Mouse (Mus musculus) B cell, adult 67 days (primary cell): ENCODE data around the gene Clec9a. TPM values are rescaled to one million over a fixed set of nuclear protein-coding genes. Genes with fewer than 3 reads are reported as not detected.

Experiments used
- total RNA-seq, 2 experiments: library from RNA; stranded (reverse); gene quantifications; 4 replicates each; pipeline ENCODE4 v1.2.4; 2023

The Clec9a gene
- under 1 TPM in 1 of 2 experiments, not detected in 1; 0.35 TPM for total RNA-seq

GRCm38 (mm10) chr6:129408562-129408961 lies at the start of gene Clec9a:
Gene Clec9a (plus strand): TSS chr6:129408862.

GRCm38 (mm10) chr6:129385774-129386173 lies 22.9 kb upstream of the Clec9a start, which contains the start of gene Clec12b:
Gene Clec12b (minus strand): TSS chr6:129385874.

GRCm38 (mm10) chr6:129396997-129397396 lies 11.7 kb upstream of the Clec9a start, which contains the start of gene Clec1b:
Gene Clec1b (plus strand): TSS chr6:129397297.

GRCm38 (mm10) chr6:129451411-129452039 lies 42.9 kb downstream of the Clec9a start, which contains the start of gene Clec1a:
Gene Clec1a (minus strand): TSS chr6:129452000.

Other genes starting within 250 kb of the Clec9a start
- 100 to 1,000 TPM; 179 to 184 TPM for gene Clec2d, start 228.2 kb upstream of the Clec9a start, total RNA-seq
- 100 to 1,000 TPM; 338 to 562 TPM for gene Cd69, start 133.4 kb upstream of the Clec9a start, total RNA-seq
- not detected for gene 4922502D21Rik, start 77.1 kb upstream of the Clec9a start, total RNA-seq
- 1 to 10 TPM; 5.2 to 9.4 TPM for gene Clec12a, start 66.2 kb upstream of the Clec9a start, total RNA-seq
- gene Clec12b, start 23.0 kb upstream of the Clec9a start, total RNA-seq = not detected
- gene Clec1b, start 11.6 kb upstream of the Clec9a start, total RNA-seq = 1 to 10 TPM in 1 of 2 experiments, not detected in 1; 1.5 TPM
- not detected for gene Clec1a, start 43.1 kb downstream of the Clec9a start, total RNA-seq
- not detected for gene Olr1, start 98.3 kb downstream of the Clec9a start, total RNA-seq
- not detected for gene Tmem52b, start 103.7 kb downstream of the Clec9a start, total RNA-seq
- gene Gabarapl1, start 124.3 kb downstream of the Clec9a start, total RNA-seq = 10 to 100 TPM in 1 of 2 experiments, 1 to 10 TPM in 1; 6.4 to 10.6 TPM
- 1 to 10 TPM in 1 of 2 experiments, under 1 TPM in 1; 0.80 to 1.8 TPM for gene Klre1, start 169.0 kb downstream of the Clec9a start, total RNA-seq
- 1 to 10 TPM; 1.6 to 1.7 TPM for gene Klrd1, start 182.9 kb downstream of the Clec9a start, total RNA-seq
- 1 to 10 TPM in 1 of 2 experiments, under 1 TPM in 1; 0.56 to 1.5 TPM for gene Klrk1, start 215.0 kb downstream of the Clec9a start, total RNA-seq
- gene Klrc3, start 234.5 kb downstream of the Clec9a start, total RNA-seq = not detected